Mouse (Mus musculus): ENCODE measurements around the gene Igf2. TPM values are rescaled to one million over a fixed set of nuclear protein-coding genes. Genes with fewer than 3 reads are reported as not detected.
A peak's percentile ranks its signal among the peaks of the same experiment; 100 is the strongest.

Igf2 gene
- total and polyA plus RNA-seq, 2 experiments from 2014 or later, result 1,040 to 1,317 TPM

GRCm38 (mm10) chr7:142675644-142676043 is 9.0 kb upstream of the Igf2 start:
- TF ChIP-seq EP300 (IDR thresholded peaks at IDR 0.05; ENCODE audit: low read depth), result no peak
- peak; percentile 74 for TF ChIP-seq CTCF (IDR thresholded peaks at IDR 0.05; ENCODE audit: low read depth)
- no peak overlapping the region for H3K4me3 ChIP-seq (ENCODE audit: low read depth, low read length)
- H3K9ac ChIP-seq (replicated peaks; ENCODE audit: low read depth, low read length), result no peak overlapping the region
- H3K27ac ChIP-seq (ENCODE audit: low read depth), result no peak overlapping the region
- H3K27me3 ChIP-seq (ENCODE audit: control insufficient read depth, insufficient read depth, low read length), result no peaks in the 10 kb centered on the region
- no peak overlapping the region for H3K4me2 ChIP-seq (ENCODE audit: low read depth, low read length)
- peak; percentile 40; the same call in 1 of the 2 replicates for ATAC-seq (ENCODE audit: insufficient read depth, low read depth)
- no peaks in the 10 kb centered on the region for H3K36me3 ChIP-seq (replicated peaks; ENCODE audit: control insufficient read depth, insufficient read depth, low read length)
- 2% methylated on average over 3 of the region's 3 CpGs for WGBS
- peak; percentile 65 for DNase-seq (ENCODE audit: low spot score)
- H3K4me1 ChIP-seq (ENCODE audit: control insufficient read depth, insufficient read depth), result no peaks in the 10 kb centered on the region
- H3K9me3 ChIP-seq (replicated peaks; ENCODE audit: control insufficient read depth, low read length), result peaks cover 13% of the 10 kb centered on the region

- Histone ChIP-seq H3K9me3 (replicated peaks; ENCODE audit: control insufficient read depth, low read length) (peaks cover 17% of the 10 kb centered on the region), H3K4me2 (ENCODE audit: low read depth, low read length) (no peak overlapping the region), H3K36me3 (replicated peaks; ENCODE audit: control insufficient read depth, insufficient read depth, low read length) (no peaks in the 10 kb centered on the region), H3K9ac (replicated peaks; ENCODE audit: low read depth, low read length) (no peak overlapping the region), H3K27ac (ENCODE audit: low read depth) (no peak overlapping the region), H3K27me3 (ENCODE audit: control insufficient read depth, insufficient read depth, low read length) (no peaks in the 10 kb centered on the region), H3K4me1 (ENCODE audit: control insufficient read depth, insufficient read depth) (no peaks in the 10 kb centered on the region), H3K4me3 (ENCODE audit: low read depth, low read length) (no peak overlapping the region)
- no peak for ATAC-seq (ENCODE audit: insufficient read depth, low read depth)
- no peak for TF ChIP-seq EP300 (IDR thresholded peaks at IDR 0.05; ENCODE audit: low read depth)
- no peak for TF ChIP-seq CTCF (IDR thresholded peaks at IDR 0.05; ENCODE audit: low read depth)
- 57% methylated on average over 6 of the region's 6 CpGs for WGBS
- DNase-seq (ENCODE audit: low spot score), result no peak
Measured at GRCm38 (mm10) chr7:142675141-142675540, 8.5 kb upstream of the Igf2 start.

- Histone ChIP-seq H3K4me3 (ENCODE audit: low read depth, low read length) (no peak overlapping the region), H3K27me3 (ENCODE audit: control insufficient read depth, insufficient read depth, low read length) (no peaks in the 10 kb centered on the region), H3K4me1 (ENCODE audit: control insufficient read depth, insufficient read depth) (no peaks in the 10 kb centered on the region), H3K9me3 (replicated peaks; ENCODE audit: control insufficient read depth, low read length) (peaks cover 30% of the 10 kb centered on the region), H3K27ac (ENCODE audit: low read depth) (no peak overlapping the region), H3K36me3 (replicated peaks; ENCODE audit: control insufficient read depth, insufficient read depth, low read length) (no peaks in the 10 kb centered on the region), H3K9ac (replicated peaks; ENCODE audit: low read depth, low read length) (no peak overlapping the region), H3K4me2 (ENCODE audit: low read depth, low read length) (no peak overlapping the region)
- ATAC-seq (ENCODE audit: insufficient read depth, low read depth) (no peak), DNase-seq (ENCODE audit: low spot score) (no peak)
- TF ChIP-seq EP300 (IDR thresholded peaks at IDR 0.05; ENCODE audit: low read depth) (no peak), CTCF (IDR thresholded peaks at IDR 0.05; ENCODE audit: low read depth) (peak; percentile 79)
- WGBS, result 13% methylated on average over 4 of the region's 4 CpGs
Measured at GRCm38 (mm10) chr7:142672120-142672519, 5.5 kb upstream of the Igf2 start.

GRCm38 (mm10) chr7:142671067-142671466 is 4.5 kb upstream of the Igf2 start:
- no peak for TF ChIP-seq CTCF (IDR thresholded peaks at IDR 0.05; ENCODE audit: low read depth)
- TF ChIP-seq EP300 (IDR thresholded peaks at IDR 0.05; ENCODE audit: low read depth), result no peak
- Histone ChIP-seq H3K9ac (replicated peaks; ENCODE audit: low read depth, low read length) (no peak overlapping the region), H3K27me3 (ENCODE audit: control insufficient read depth, insufficient read depth, low read length) (peaks cover 3% of the 10 kb centered on the region), H3K27ac (ENCODE audit: low read depth) (no peak overlapping the region), H3K4me3 (ENCODE audit: low read depth, low read length) (no peak overlapping the region), H3K4me2 (ENCODE audit: low read depth, low read length) (no peak overlapping the region), H3K4me1 (ENCODE audit: control insufficient read depth, insufficient read depth) (no peaks in the 10 kb centered on the region), H3K9me3 (replicated peaks; ENCODE audit: control insufficient read depth, low read length) (peaks cover 30% of the 10 kb centered on the region), H3K36me3 (replicated peaks; ENCODE audit: control insufficient read depth, insufficient read depth, low read length) (no peaks in the 10 kb centered on the region)
- ATAC-seq (ENCODE audit: insufficient read depth, low read depth) (no peak), DNase-seq (ENCODE audit: low spot score) (no peak)
- 98% methylated on average over 1 of the region's 1 CpGs for WGBS

GRCm38 (mm10) chr7:142669751-142670625 is 3.4 kb upstream of the Igf2 start, which contains the start of gene Gm49394:
Gene Gm49394 (minus strand): TSS chr7:142669942.
- ATAC-seq (ENCODE audit: insufficient read depth, low read depth) (no peak), DNase-seq (ENCODE audit: low spot score) (no peak)
- no peaks in the 10 kb centered on the region for H3K4me1 ChIP-seq (ENCODE audit: control insufficient read depth, insufficient read depth)
- whole genome bisulfite sequencing, result 80% methylated on average over 23 of the region's 23 CpGs
- peaks cover 30% of the 10 kb centered on the region for H3K9me3 ChIP-seq (replicated peaks; ENCODE audit: control insufficient read depth, low read length)
- peaks cover 14% of the 10 kb centered on the region for H3K27me3 ChIP-seq (ENCODE audit: control insufficient read depth, insufficient read depth, low read length)
- H3K36me3 ChIP-seq (replicated peaks; ENCODE audit: control insufficient read depth, insufficient read depth, low read length), result no peaks in the 10 kb centered on the region
- no peak within 1 kb of the TSS for H3K4me3 ChIP-seq (ENCODE audit: low read depth, low read length)
- no peak within 1 kb of the TSS for H3K27ac ChIP-seq (ENCODE audit: low read depth)
- TF ChIP-seq CTCF (IDR thresholded peaks at IDR 0.05; ENCODE audit: low read depth) (no peak), EP300 (IDR thresholded peaks at IDR 0.05; ENCODE audit: low read depth) (no peak)
- no peak within 1 kb of the TSS for H3K4me2 ChIP-seq (ENCODE audit: low read depth, low read length)
- no peak within 1 kb of the TSS for H3K9ac ChIP-seq (replicated peaks; ENCODE audit: low read depth, low read length)
